ENCODE assay signal across 8 mouse cellular contexts in genomic region chr14:120477288-120477981, GRCm38 (mm10). TPM values are rescaled to one million over a fixed set of nuclear protein-coding genes. Genes with fewer than 3 reads are reported as not detected.
DNase-seq lines count a peak whose midpoint lies in the region; ATAC-seq and TF ChIP-seq lines count a peak whose summit lies in the region.

No protein-coding gene starts in this region.

- peak overlapping the region; percentile 75 for H3K4me2 ChIP-seq in embryonic facial prominence, embryonic 14.5 days (ENCODE audit: low read depth, low read length)
- H3K4me2 ChIP-seq in limb, embryonic 13.5 days (replicated peaks): peak overlapping the region; percentile 82
- peak overlapping the region; percentile 62 for H3K4me2 ChIP-seq in midbrain, embryonic 16.5 days (ENCODE audit: low read length)

- peak overlapping the region; percentile 86 for H3K9ac ChIP-seq in embryonic facial prominence, embryonic 14.5 days (ENCODE audit: low read depth, low read length)
- peak overlapping the region; percentile 94 for H3K9ac ChIP-seq in heart, adult 2 months (ENCODE audit: low read depth, low read length)
- peak overlapping the region; percentile 77 for H3K9ac ChIP-seq in limb, embryonic 13.5 days
- peak overlapping the region; percentile 90 for H3K9ac ChIP-seq in midbrain, embryonic 16.5 days (ENCODE audit: low read depth, low read length)

- no peaks in the 10 kb centered on the region for H3K36me3 ChIP-seq in embryonic facial prominence, embryonic 14.5 days (ENCODE audit: control insufficient read depth, insufficient read depth, low read length)
- no peaks in the 10 kb centered on the region for H3K36me3 ChIP-seq in heart, adult 2 months (ENCODE audit: control insufficient read depth, insufficient read depth, low read length)
- peaks cover 6% of the 10 kb centered on the region; the same call in 1 of the 2 replicates for H3K36me3 ChIP-seq in limb, embryonic 13.5 days
- no peaks in the 10 kb centered on the region for H3K36me3 ChIP-seq in midbrain, embryonic 16.5 days (ENCODE audit: control insufficient read depth, insufficient read depth, low read length)

- peak; percentile 93 for TF ChIP-seq POLR2A in heart, adult 2 months (IDR thresholded peaks at IDR 0.05; ENCODE audit: insufficient read depth, low read depth, low read length)

- H3K27ac ChIP-seq in embryonic facial prominence, embryonic 14.5 days (replicated peaks; ENCODE audit: low read depth, low read length): peak overlapping the region; percentile 99
- peak overlapping the region; percentile 99 for H3K27ac ChIP-seq in heart, adult 2 months
- H3K27ac ChIP-seq in limb, embryonic 13.5 days: peak overlapping the region; percentile 93
- H3K27ac ChIP-seq in midbrain, embryonic 16.5 days (ENCODE audit: low read length): peak overlapping the region; percentile 98

- peak overlapping the region; percentile 80 for H3K4me3 ChIP-seq in embryonic facial prominence, embryonic 14.5 days (ENCODE audit: low read depth, low read length)
- H3K4me3 ChIP-seq in heart, adult 2 months: peak overlapping the region; percentile 77
- peak overlapping the region; percentile 80 for H3K4me3 ChIP-seq in limb, embryonic 13.5 days
- H3K4me3 ChIP-seq in midbrain, embryonic 16.5 days (ENCODE audit: low read depth, low read length): peak overlapping the region; percentile 86

- intact Hi-C loops in heart, adult 2 months (cut with DNase I): loop anchor here (2.0 to 10.0 kb wide), 4 partner anchors 55 to 341 kb away; no protein-coding TSS in a partner anchor

- no peaks in the 10 kb centered on the region for H3K9me3 ChIP-seq in embryonic facial prominence, embryonic 14.5 days (ENCODE audit: control insufficient read depth, low read length)
- H3K9me3 ChIP-seq in limb, embryonic 13.5 days: no peaks in the 10 kb centered on the region
- H3K9me3 ChIP-seq in midbrain, embryonic 16.5 days (replicated peaks; ENCODE audit: control insufficient read depth, low read length, poor library complexity, severe bottlenecking): no peaks in the 10 kb centered on the region

- H3K27me3 ChIP-seq in embryonic facial prominence, embryonic 14.5 days (replicated peaks; ENCODE audit: control insufficient read depth, insufficient read depth, low read length): no peaks in the 10 kb centered on the region
- no peaks in the 10 kb centered on the region for H3K27me3 ChIP-seq in heart, adult 2 months (ENCODE audit: control insufficient read depth, insufficient read depth, low read length)
- no peaks in the 10 kb centered on the region for H3K27me3 ChIP-seq in limb, embryonic 13.5 days
- H3K27me3 ChIP-seq in midbrain, embryonic 16.5 days (ENCODE audit: control insufficient read depth, insufficient read depth, low read depth, low read length): no peaks in the 10 kb centered on the region

- peaks cover 17% of the 10 kb centered on the region for H3K4me1 ChIP-seq in embryonic facial prominence, embryonic 14.5 days (ENCODE audit: control insufficient read depth, insufficient read depth, low read length)
- H3K4me1 ChIP-seq in heart, adult 2 months (ENCODE audit: control insufficient read depth, insufficient read depth, low read length): peaks cover 3% of the 10 kb centered on the region
- H3K4me1 ChIP-seq in limb, embryonic 13.5 days: peaks cover 17% of the 10 kb centered on the region
- H3K4me1 ChIP-seq in midbrain, embryonic 16.5 days (ENCODE audit: control insufficient read depth, insufficient read depth, low read length): peaks cover 33% of the 10 kb centered on the region

- peak; percentile 100 for DNase-seq in 416B (ENCODE audit: low read depth)
- peak; percentile 96 to 97 for DNase-seq in adrenal gland, postnatal 4 days (ENCODE audit: low spot score in 2 of 2)
- peak; percentile 100 for DNase-seq in embryonic facial prominence, embryonic 14.5 days (ENCODE audit: low spot score)
- DNase-seq in heart, adult 2 months: peak; percentile 97 to 99
- DNase-seq in kidney, adult 8-10 months: peak; percentile 98
- peak; percentile 95 to 96 for DNase-seq in spleen, postnatal 36 days (ENCODE audit: low spot score in 2 of 2)

- peak; percentile 66; the same call in 1 of the 2 replicates for TF ChIP-seq EP300 in heart, adult 2 months (IDR thresholded peaks at IDR 0.05; ENCODE audit: insufficient read depth, low read depth, low read length)

- ATAC-seq in embryonic facial prominence, embryonic 14.5 days (ENCODE audit: low read depth): peak; percentile 96
- ATAC-seq in limb, embryonic 13.5 days (ENCODE audit: low FRiP score, low read depth): peak; percentile 95
- peak; percentile 97 for ATAC-seq in midbrain, embryonic 16.5 days

- 0 out of 2 replicates have a peak, but pooled peaks cover 2% of the 10 kb centered on the region for H3K79me2 ChIP-seq in heart, adult 2 months (replicated peaks; ENCODE audit: control insufficient read depth, insufficient read depth, low read length)

- TF ChIP-seq CTCF in heart, adult 2 months (IDR thresholded peaks at IDR 0.05): no peak

- WGBS in embryonic facial prominence, embryonic 14.5 days: under 1% methylated on average over 44 of the region's 46 CpGs
- under 1% methylated on average over 46 of the region's 46 CpGs for WGBS in heart, adult 2 months
- WGBS in limb, embryonic 13.5 days: under 1% methylated on average over 46 of the region's 46 CpGs
- under 1% methylated on average over 46 of the region's 46 CpGs for WGBS in midbrain, embryonic 16.5 days

RNA-seq across cellular contexts. Expression of gene Rap2a, which starts 0.8 kb away (rescaled TPM):
- 10 to 100 TPM; 24.3 to 28.5 TPM for total RNA-seq in adrenal gland, postnatal 4 days (2021)
- polyA plus RNA-seq in embryonic facial prominence, embryonic 14.5 days (2014; fragmentation: Nextera tagmentation; extraction: Ambion mirVana): 17.6 and 19.9 TPM in 2 replicates
- 1 to 10 TPM; 8.9 to 9.3 TPM for total RNA-seq in heart, adult 2 months (2021)
- 8.5 and 11.1 TPM in 2 replicates for polyA plus RNA-seq in heart, adult 2 months (2012; rRNA removed)
- 12.3 and 12.8 TPM in 2 replicates for polyA plus RNA-seq in limb, embryonic 13.5 days (2015; fragmentation: Nextera tagmentation; extraction: Ambion mirVana)
- polyA plus RNA-seq in midbrain, embryonic 16.5 days (2015; fragmentation: Nextera tagmentation; extraction: Ambion mirVana): 17.2 and 22.0 TPM in 2 replicates

Comparison
In these comparisons a context has a peak if more than half of its experiments do, and no peak if none do; other contexts are left out.
1. Peak in every context shown above with its lines: DNase-seq, ATAC-seq, H3K4me3 ChIP-seq and H3K27ac ChIP-seq.